Mouse (Mus musculus): ENCODE measurements around the gene Gpank1. TPM values are rescaled to one million over a fixed set of nuclear protein-coding genes. Genes with fewer than 3 reads are reported as not detected.

Gene Gpank1
- polyA plus RNA-seq, 1 experiment from 2014 or later, result 22.4 TPM

- Histone ChIP-seq H3K9ac (peak overlapping the region; percentile 100; the same call in 1 of the 2 replicates), H3K4me3 (peak overlapping the region; percentile 99), H3K4me2 (replicated peaks) (peak overlapping the region; percentile 45), H3K36me3 (peaks cover 17% of the 10 kb centered on the region), H3K27me3 (no peaks in the 10 kb centered on the region), H3K9me3 (no peaks in the 10 kb centered on the region), H3K4me1 (peaks cover 18% of the 10 kb centered on the region), H3K27ac (peak overlapping the region; percentile 97)
- 22% methylated on average over 12 of the region's 12 CpGs for WGBS
- ATAC-seq (ENCODE audit: insufficient number of reproducible peaks, insufficient read depth, low FRiP score, low TSS enrichment), result peak; percentile 87
Measured at GRCm38 (mm10) chr17:35165451-35166155, 44.3 kb downstream of the Gpank1 start.

- Histone ChIP-seq H3K27me3 (no peaks in the 10 kb centered on the region), H3K9me3 (no peaks in the 10 kb centered on the region), H3K36me3 (peaks cover 9% of the 10 kb centered on the region), H3K4me2 (replicated peaks) (peak overlapping the region; percentile 45), H3K27ac (peak overlapping the region; percentile 97), H3K9ac (no peak overlapping the region), H3K4me3 (no peak overlapping the region), H3K4me1 (peaks cover 18% of the 10 kb centered on the region)
- WGBS, result 67% methylated on average over 8 of the region's 8 CpGs
- ATAC-seq (ENCODE audit: insufficient number of reproducible peaks, insufficient read depth, low FRiP score, low TSS enrichment), result no peak
Measured at GRCm38 (mm10) chr17:35166352-35167035, 45.2 kb downstream of the Gpank1 start.

GRCm38 (mm10) chr17:35167794-35168193 is 46.5 kb downstream of the Gpank1 start:
- H3K9ac ChIP-seq, result no peak overlapping the region
- no peaks in the 10 kb centered on the region for H3K27me3 ChIP-seq
- H3K4me1 ChIP-seq, result peaks cover 10% of the 10 kb centered on the region

GRCm38 (mm10) chr17:35168541-35169207 is 47.4 kb downstream of the Gpank1 start:
- H3K4me3 ChIP-seq, result no peak overlapping the region
- H3K27ac ChIP-seq, result no peak overlapping the region
- no peaks in the 10 kb centered on the region for H3K36me3 ChIP-seq
- H3K9ac ChIP-seq, result no peak overlapping the region
- no peaks in the 10 kb centered on the region for H3K27me3 ChIP-seq
- ATAC-seq (ENCODE audit: insufficient number of reproducible peaks, insufficient read depth, low FRiP score, low TSS enrichment), result no peak
- H3K9me3 ChIP-seq, result no peaks in the 10 kb centered on the region
- peaks cover 6% of the 10 kb centered on the region; the same call in 1 of the 2 replicates for H3K4me1 ChIP-seq
- no peak overlapping the region for H3K4me2 ChIP-seq (replicated peaks)
- WGBS, result 26% methylated on average over 4 of the region's 4 CpGs

More at GRCm38 (mm10) chr17:35167794-35168193, 46.5 kb downstream of the Gpank1 start:
- Histone ChIP-seq H3K4me2 (replicated peaks) (no peak overlapping the region), H3K9me3 (no peaks in the 10 kb centered on the region), H3K4me3 (no peak overlapping the region), H3K27ac (no peak overlapping the region), H3K36me3 (no peaks in the 10 kb centered on the region)
- 87% methylated on average over 7 of the region's 7 CpGs for WGBS
- ATAC-seq (ENCODE audit: insufficient number of reproducible peaks, insufficient read depth, low FRiP score, low TSS enrichment), result no peak

GRCm38 (mm10) chr17:35172445-35173234 is 51.4 kb downstream of the Gpank1 start:
- Histone ChIP-seq H3K4me2 (replicated peaks) (no peak overlapping the region), H3K9me3 (no peaks in the 10 kb centered on the region), H3K4me1 (no peaks in the 10 kb centered on the region), H3K9ac (no peak overlapping the region), H3K36me3 (no peaks in the 10 kb centered on the region), H3K27me3 (no peaks in the 10 kb centered on the region), H3K4me3 (no peak overlapping the region), H3K27ac (no peak overlapping the region)
- no peak for ATAC-seq (ENCODE audit: insufficient number of reproducible peaks, insufficient read depth, low FRiP score, low TSS enrichment)
- 68% methylated on average over 11 of the region's 11 CpGs for WGBS

- WGBS, result 73% methylated on average over 3 of the region's 3 CpGs
- H3K4me1 ChIP-seq, result no peaks in the 10 kb centered on the region
- H3K9ac ChIP-seq, result 0 out of 2 replicates have a peak overlapping the region, but pooled peaks have one; percentile 24
- no peaks in the 10 kb centered on the region for H3K27me3 ChIP-seq
- no peak overlapping the region for H3K4me2 ChIP-seq (replicated peaks)
- H3K9me3 ChIP-seq, result no peaks in the 10 kb centered on the region
- ATAC-seq (ENCODE audit: insufficient number of reproducible peaks, insufficient read depth, low FRiP score, low TSS enrichment), result no peak
- H3K36me3 ChIP-seq, result no peaks in the 10 kb centered on the region
- no peak overlapping the region for H3K27ac ChIP-seq
- no peak overlapping the region for H3K4me3 ChIP-seq
Measured at GRCm38 (mm10) chr17:35173329-35173728, 52.1 kb downstream of the Gpank1 start.

Other genes starting within 250 kb of the Gpank1 start
- gene Zbtb12, start 242.0 kb upstream of the Gpank1 start, polyA plus RNA-seq (2016; fragmentation: Nextera tagmentation; extraction: Ambion mirVana), result 8.6 and 8.9 TPM in 2 replicates
- 0.31 TPM in 1 of 2 replicates, not detected in the other for gene Gm20547, start 239.4 kb upstream of the Gpank1 start, polyA plus RNA-seq (2016; fragmentation: Nextera tagmentation; extraction: Ambion mirVana)
- 1.2 and 2.5 TPM in 2 replicates for gene C2, start 223.2 kb upstream of the Gpank1 start, polyA plus RNA-seq (2016; fragmentation: Nextera tagmentation; extraction: Ambion mirVana)
- 111 and 121 TPM in 2 replicates for gene Ehmt2, start 223.0 kb upstream of the Gpank1 start, polyA plus RNA-seq (2016; fragmentation: Nextera tagmentation; extraction: Ambion mirVana)
- gene Slc44a4, start 207.0 kb upstream of the Gpank1 start, polyA plus RNA-seq (2016; fragmentation: Nextera tagmentation; extraction: Ambion mirVana), result 0.29 TPM in 1 of 2 replicates, not detected in the other
- gene Neu1, start 190.2 kb upstream of the Gpank1 start, polyA plus RNA-seq (2016; fragmentation: Nextera tagmentation; extraction: Ambion mirVana), result 19.2 and 20.8 TPM in 2 replicates
- 0.33 and 0.36 TPM in 2 replicates for gene Hspa1b, start 162.2 kb upstream of the Gpank1 start, polyA plus RNA-seq (2016; fragmentation: Nextera tagmentation; extraction: Ambion mirVana)
- not detected in 2 replicates for gene Gm20481, start 151.5 kb upstream of the Gpank1 start, polyA plus RNA-seq (2016; fragmentation: Nextera tagmentation; extraction: Ambion mirVana)
- 4.2 and 4.9 TPM in 2 replicates for gene Hspa1a, start 149.3 kb upstream of the Gpank1 start, polyA plus RNA-seq (2016; fragmentation: Nextera tagmentation; extraction: Ambion mirVana)
- 0.84 and 0.99 TPM in 2 replicates for gene Hspa1l, start 148.8 kb upstream of the Gpank1 start, polyA plus RNA-seq (2016; fragmentation: Nextera tagmentation; extraction: Ambion mirVana)
- gene Lsm2, start 139.6 kb upstream of the Gpank1 start, polyA plus RNA-seq (2016; fragmentation: Nextera tagmentation; extraction: Ambion mirVana), result 212 and 230 TPM in 2 replicates
- 150 and 160 TPM in 2 replicates for gene Vars, start 120.5 kb upstream of the Gpank1 start, polyA plus RNA-seq (2016; fragmentation: Nextera tagmentation; extraction: Ambion mirVana)
- 0.20 and 0.25 TPM in 2 replicates for gene Vwa7, start 104.9 kb upstream of the Gpank1 start, polyA plus RNA-seq (2016; fragmentation: Nextera tagmentation; extraction: Ambion mirVana)
- 8.7 and 9.5 TPM in 2 replicates for gene Sapcd1, start 93.4 kb upstream of the Gpank1 start, polyA plus RNA-seq (2016; fragmentation: Nextera tagmentation; extraction: Ambion mirVana)
- 3.7 and 4.2 TPM in 2 replicates for gene Msh5, start 74.7 kb upstream of the Gpank1 start, polyA plus RNA-seq (2016; fragmentation: Nextera tagmentation; extraction: Ambion mirVana)
- 205 and 211 TPM in 2 replicates for gene Clic1, start 71.5 kb upstream of the Gpank1 start, polyA plus RNA-seq (2016; fragmentation: Nextera tagmentation; extraction: Ambion mirVana)
- gene Ddah2, start 62.4 kb upstream of the Gpank1 start, polyA plus RNA-seq (2016; fragmentation: Nextera tagmentation; extraction: Ambion mirVana), result 471 and 492 TPM in 2 replicates
- gene Ly6g6c, start 56.1 kb upstream of the Gpank1 start, polyA plus RNA-seq (2016; fragmentation: Nextera tagmentation; extraction: Ambion mirVana), result not detected in 2 replicates
- 0.61 and 0.99 TPM in 2 replicates for gene Mpig6b, start 55.3 kb upstream of the Gpank1 start, polyA plus RNA-seq (2016; fragmentation: Nextera tagmentation; extraction: Ambion mirVana)
- gene Ly6g6e, start 44.6 kb upstream of the Gpank1 start, polyA plus RNA-seq (2016; fragmentation: Nextera tagmentation; extraction: Ambion mirVana), result 1.1 and 1.3 TPM in 2 replicates
- 0.68 TPM in 1 of 2 replicates, not detected in the other for gene Ly6g6d, start 43.4 kb upstream of the Gpank1 start, polyA plus RNA-seq (2016; fragmentation: Nextera tagmentation; extraction: Ambion mirVana)
- 0.27 and 0.65 TPM in 2 replicates for gene Ly6g6f, start 35.8 kb upstream of the Gpank1 start, polyA plus RNA-seq (2016; fragmentation: Nextera tagmentation; extraction: Ambion mirVana)
- gene Abhd16a, start 32.2 kb upstream of the Gpank1 start, polyA plus RNA-seq (2016; fragmentation: Nextera tagmentation; extraction: Ambion mirVana), result 83.3 and 86.7 TPM in 2 replicates
- gene Ly6g5c, start 13.2 kb upstream of the Gpank1 start, polyA plus RNA-seq (2016; fragmentation: Nextera tagmentation; extraction: Ambion mirVana), result not detected in 2 replicates
- gene Ly6g5b, start 6.0 kb upstream of the Gpank1 start, polyA plus RNA-seq (2016; fragmentation: Nextera tagmentation; extraction: Ambion mirVana), result 0.82 and 1.0 TPM in 2 replicates
- 254 and 259 TPM in 2 replicates for gene Csnk2b, start 598 bp downstream of the Gpank1 start, polyA plus RNA-seq (2016; fragmentation: Nextera tagmentation; extraction: Ambion mirVana)
- 9.3 and 10.7 TPM in 2 replicates for gene D17H6S53E, start 4.9 kb downstream of the Gpank1 start, polyA plus RNA-seq (2016; fragmentation: Nextera tagmentation; extraction: Ambion mirVana)
- 0.46 and 0.49 TPM in 2 replicates for gene Apom, start 10.6 kb downstream of the Gpank1 start, polyA plus RNA-seq (2016; fragmentation: Nextera tagmentation; extraction: Ambion mirVana)
- 73.3 and 74.0 TPM in 2 replicates for gene Bag6, start 13.7 kb downstream of the Gpank1 start, polyA plus RNA-seq (2016; fragmentation: Nextera tagmentation; extraction: Ambion mirVana)
- gene Prrc2a, start 43.4 kb downstream of the Gpank1 start, polyA plus RNA-seq (2016; fragmentation: Nextera tagmentation; extraction: Ambion mirVana), result 225 and 230 TPM in 2 replicates
- gene Aif1, start 54.6 kb downstream of the Gpank1 start, polyA plus RNA-seq (2016; fragmentation: Nextera tagmentation; extraction: Ambion mirVana), result 7.0 and 7.3 TPM in 2 replicates
- 5.9 and 7.7 TPM in 2 replicates for gene Lst1, start 67.0 kb downstream of the Gpank1 start, polyA plus RNA-seq (2016; fragmentation: Nextera tagmentation; extraction: Ambion mirVana)
- 0.95 and 0.98 TPM in 2 replicates for gene Ltb, start 73.0 kb downstream of the Gpank1 start, polyA plus RNA-seq (2016; fragmentation: Nextera tagmentation; extraction: Ambion mirVana)
- gene Tnf, start 80.6 kb downstream of the Gpank1 start, polyA plus RNA-seq (2016; fragmentation: Nextera tagmentation; extraction: Ambion mirVana), result 0.15 and 0.25 TPM in 2 replicates
- 0.22 and 0.27 TPM in 2 replicates for gene Lta, start 83.9 kb downstream of the Gpank1 start, polyA plus RNA-seq (2016; fragmentation: Nextera tagmentation; extraction: Ambion mirVana)
- gene Gm16181, start 99.4 kb downstream of the Gpank1 start, polyA plus RNA-seq (2016; fragmentation: Nextera tagmentation; extraction: Ambion mirVana), result 1.0 TPM in 1 of 2 replicates, not detected in the other
- gene Atp6v1g2, start 112.2 kb downstream of the Gpank1 start, polyA plus RNA-seq (2016; fragmentation: Nextera tagmentation; extraction: Ambion mirVana), result 4.5 and 5.5 TPM in 2 replicates
- 13.0 and 13.3 TPM in 2 replicates for gene Nfkbil1, start 114.3 kb downstream of the Gpank1 start, polyA plus RNA-seq (2016; fragmentation: Nextera tagmentation; extraction: Ambion mirVana)
- 572 and 587 TPM in 2 replicates for gene Ddx39b, start 120.3 kb downstream of the Gpank1 start, polyA plus RNA-seq (2016; fragmentation: Nextera tagmentation; extraction: Ambion mirVana)
- gene H2-D1, start 141.3 kb downstream of the Gpank1 start, polyA plus RNA-seq (2016; fragmentation: Nextera tagmentation; extraction: Ambion mirVana), result 20.8 and 21.5 TPM in 2 replicates
- not detected in 2 replicates for gene H2-Q1, start 198.9 kb downstream of the Gpank1 start, polyA plus RNA-seq (2016; fragmentation: Nextera tagmentation; extraction: Ambion mirVana)
- gene H2-Q2, start 220.8 kb downstream of the Gpank1 start, polyA plus RNA-seq (2016; fragmentation: Nextera tagmentation; extraction: Ambion mirVana), result 0.38 and 0.40 TPM in 2 replicates

All from embryonic facial prominence, embryonic 12.5 days (tissue).